Mouse (Mus musculus): Measurements from ENCODE around the gene Adgrl4. TPM values are rescaled to one million over a fixed set of nuclear protein-coding genes. Genes with fewer than 3 reads are reported as not detected.
A peak's percentile ranks its signal among the peaks of the same experiment; 100 is the strongest.

Adgrl4 gene
- polyA plus RNA-seq (2014; fragmentation: Nextera tagmentation; extraction: Ambion mirVana): 17.8 and 25.0 TPM in 2 replicates

DNA sequence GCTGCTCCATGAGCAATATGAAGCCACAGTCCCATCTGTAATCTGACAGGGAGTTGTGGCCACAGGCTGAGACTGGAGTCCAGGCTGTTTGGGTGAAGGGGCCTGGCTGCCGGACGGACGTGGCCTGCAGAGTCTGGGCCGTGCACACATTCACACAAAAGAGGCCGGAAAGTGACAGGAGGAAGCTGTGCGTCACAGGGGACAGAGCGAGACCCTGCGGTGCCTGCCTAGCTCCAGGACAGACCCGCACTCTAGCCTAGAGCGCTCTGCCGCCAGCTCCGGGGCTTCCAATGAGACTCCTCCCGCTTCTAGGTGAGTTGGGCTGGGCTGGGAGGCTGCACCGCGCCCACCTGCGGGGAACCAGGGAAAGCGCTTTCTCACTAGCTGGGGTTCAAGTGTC lies at the start of gene Adgrl4:
Gene Adgrl4 (plus strand): TSS at position 195 of the 400 bp plus-strand sequence.
- peak; percentile 91 for ATAC-seq (ENCODE audit: low FRiP score, low TSS enrichment)
- H3K9me3 ChIP-seq (ENCODE audit: control insufficient read depth, low read length): no peaks in the 10 kb centered on the region
- H3K4me2 ChIP-seq (replicated peaks; ENCODE audit: low read depth, low read length): peak within 1 kb of the TSS; percentile 52
- peak within 1 kb of the TSS; percentile 28 for H3K4me3 ChIP-seq (ENCODE audit: low read length)
- 3% methylated on average over 17 of the region's 17 CpGs for WGBS
- peak within 1 kb of the TSS; percentile 57 for H3K9ac ChIP-seq (ENCODE audit: low read depth, low read length)
- H3K27ac ChIP-seq (ENCODE audit: low read depth, low read length): no peak within 1 kb of the TSS
- no peaks in the 10 kb centered on the region for H3K27me3 ChIP-seq (ENCODE audit: control insufficient read depth, insufficient read depth, low read length)
- no peaks in the 10 kb centered on the region for H3K36me3 ChIP-seq (ENCODE audit: control insufficient read depth, insufficient read depth, low read length)
- H3K4me1 ChIP-seq (ENCODE audit: control insufficient read depth, insufficient read depth, low read length): 0 out of 2 replicates have a peak, but pooled peaks cover 5% of the 10 kb centered on the region

DNA sequence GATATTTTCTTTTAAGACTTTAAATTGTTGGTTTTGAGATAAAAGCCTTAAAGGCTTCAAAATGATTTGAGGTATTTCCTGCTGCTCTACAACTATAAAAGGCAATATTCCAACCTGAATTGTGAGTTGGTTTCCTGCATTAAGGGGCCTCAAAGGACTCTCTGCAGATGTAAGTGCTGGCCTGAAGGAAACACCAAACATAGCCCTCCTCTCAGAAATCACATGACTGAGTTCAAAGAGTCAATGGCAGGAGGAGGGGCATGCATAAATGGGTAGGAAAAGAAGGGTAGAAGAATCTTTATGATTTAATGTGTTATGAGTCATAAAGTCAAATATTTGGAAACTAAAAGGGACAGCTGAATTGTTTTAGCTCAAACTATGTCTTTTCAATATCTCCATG lies 46.8 kb upstream of the Adgrl4 start:
- Histone ChIP-seq H3K36me3 (ENCODE audit: control insufficient read depth, insufficient read depth, low read length) (no peaks in the 10 kb centered on the region), H3K4me3 (ENCODE audit: low read length) (no peak overlapping the region), H3K4me2 (replicated peaks; ENCODE audit: low read depth, low read length) (no peak overlapping the region), H3K4me1 (ENCODE audit: control insufficient read depth, insufficient read depth, low read length) (no peaks in the 10 kb centered on the region), H3K27me3 (ENCODE audit: control insufficient read depth, insufficient read depth, low read length) (no peaks in the 10 kb centered on the region), H3K27ac (ENCODE audit: low read depth, low read length) (no peak overlapping the region), H3K9me3 (ENCODE audit: control insufficient read depth, low read length) (no peaks in the 10 kb centered on the region), H3K9ac (ENCODE audit: low read depth, low read length) (no peak overlapping the region)
- ATAC-seq (ENCODE audit: low FRiP score, low TSS enrichment): no peak

DNA sequence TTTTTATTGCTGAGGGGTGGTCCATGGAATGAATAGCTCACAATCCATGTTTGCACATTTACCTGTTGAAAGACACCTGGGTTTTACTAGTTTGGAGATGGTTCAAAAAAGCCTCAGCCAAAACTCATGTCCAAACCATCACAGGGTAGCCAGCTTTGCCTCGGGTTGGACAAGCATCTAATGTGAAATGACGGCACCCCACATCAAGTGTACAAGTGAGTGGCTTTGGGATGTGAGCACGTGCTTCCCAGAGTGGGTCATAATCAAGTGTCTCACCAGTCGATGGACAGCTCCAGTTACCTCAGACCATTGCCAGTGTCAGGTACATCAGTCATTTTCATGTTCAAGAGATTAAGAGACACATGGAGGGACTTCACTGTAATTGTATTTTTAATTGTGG lies 44.8 kb upstream of the Adgrl4 start:
- H3K36me3 ChIP-seq (ENCODE audit: control insufficient read depth, insufficient read depth, low read length): no peaks in the 10 kb centered on the region
- H3K27ac ChIP-seq (ENCODE audit: low read depth, low read length): no peak overlapping the region
- 87% methylated on average over 4 of the region's 4 CpGs for WGBS
- H3K9ac ChIP-seq (ENCODE audit: low read depth, low read length): no peak overlapping the region
- no peaks in the 10 kb centered on the region for H3K9me3 ChIP-seq (ENCODE audit: control insufficient read depth, low read length)
- H3K27me3 ChIP-seq (ENCODE audit: control insufficient read depth, insufficient read depth, low read length): no peaks in the 10 kb centered on the region
- no peaks in the 10 kb centered on the region for H3K4me1 ChIP-seq (ENCODE audit: control insufficient read depth, insufficient read depth, low read length)
- no peak overlapping the region for H3K4me3 ChIP-seq (ENCODE audit: low read length)
- no peak overlapping the region for H3K4me2 ChIP-seq (replicated peaks; ENCODE audit: low read depth, low read length)
- no peak for ATAC-seq (ENCODE audit: low FRiP score, low TSS enrichment)

DNA sequence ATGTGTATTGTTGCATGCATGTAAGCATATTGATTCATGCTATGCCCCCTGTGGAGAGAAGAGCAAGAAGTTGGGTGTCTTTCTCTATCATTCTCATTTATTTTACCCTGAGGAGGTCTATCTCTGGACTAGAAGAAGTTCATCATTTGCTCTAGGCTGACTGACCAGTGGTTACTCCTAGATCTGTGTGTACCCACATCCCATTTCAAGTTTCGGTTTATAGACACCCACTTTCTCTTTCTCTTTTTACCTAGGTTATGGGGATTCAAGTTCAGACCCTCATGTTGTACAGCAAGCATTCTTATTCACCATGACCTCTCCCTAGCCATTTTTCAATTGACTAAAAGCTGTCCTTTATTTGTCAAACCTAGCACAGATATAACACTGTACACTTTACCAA lies 44.4 kb upstream of the Adgrl4 start:
- no peaks in the 10 kb centered on the region for H3K9me3 ChIP-seq (ENCODE audit: control insufficient read depth, low read length)
- no peaks in the 10 kb centered on the region for H3K27me3 ChIP-seq (ENCODE audit: control insufficient read depth, insufficient read depth, low read length)
- no peak overlapping the region for H3K27ac ChIP-seq (ENCODE audit: low read depth, low read length)
- H3K4me1 ChIP-seq (ENCODE audit: control insufficient read depth, insufficient read depth, low read length): no peaks in the 10 kb centered on the region
- no peaks in the 10 kb centered on the region for H3K36me3 ChIP-seq (ENCODE audit: control insufficient read depth, insufficient read depth, low read length)
- 95% methylated on average over 1 of the region's 1 CpGs for WGBS
- H3K4me2 ChIP-seq (replicated peaks; ENCODE audit: low read depth, low read length): no peak overlapping the region
- H3K9ac ChIP-seq (ENCODE audit: low read depth, low read length): no peak overlapping the region
- no peak for ATAC-seq (ENCODE audit: low FRiP score, low TSS enrichment)
- H3K4me3 ChIP-seq (ENCODE audit: low read length): no peak overlapping the region

DNA sequence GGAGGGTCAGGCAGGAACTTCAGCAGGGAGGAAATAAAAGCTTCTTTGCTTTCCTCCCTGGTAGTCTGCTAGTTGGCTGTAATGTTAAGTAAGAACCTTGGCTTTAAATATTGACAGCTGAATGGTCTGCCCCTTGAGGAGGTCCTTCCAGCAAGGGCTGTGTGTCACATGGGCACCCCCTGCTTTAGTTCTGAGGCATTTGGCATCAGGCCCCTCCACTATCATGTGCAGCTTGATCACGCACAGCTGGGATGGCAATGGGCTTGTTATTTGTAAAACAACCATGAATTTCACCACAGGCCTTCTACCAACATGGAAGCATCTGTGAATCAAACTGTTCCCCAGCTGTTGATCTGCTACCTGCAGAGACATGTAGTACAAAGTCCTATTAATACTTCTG lies 38.4 kb upstream of the Adgrl4 start:
- ATAC-seq (ENCODE audit: low FRiP score, low TSS enrichment): no peak
- no peak overlapping the region for H3K9ac ChIP-seq (ENCODE audit: low read depth, low read length)

DNA sequence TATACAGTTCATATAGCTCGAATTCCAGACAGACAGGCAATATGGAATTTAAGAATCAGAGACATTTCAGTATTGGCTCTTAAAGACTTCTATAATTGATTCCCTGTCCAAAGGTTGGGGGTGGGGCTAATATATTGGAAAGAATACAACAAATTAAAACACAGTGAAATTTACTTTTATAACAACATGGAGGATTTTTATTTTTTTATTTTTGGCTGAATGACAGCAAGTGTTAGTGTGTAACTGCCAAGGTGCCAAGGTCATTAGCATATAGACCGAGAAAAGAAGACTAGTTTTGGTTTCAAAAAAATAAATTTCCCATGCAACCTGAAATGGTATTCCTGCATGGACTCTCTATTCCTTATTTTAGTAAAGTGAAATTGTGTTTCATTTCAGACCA lies 26.7 kb upstream of the Adgrl4 start:
- H3K27me3 ChIP-seq (ENCODE audit: control insufficient read depth, insufficient read depth, low read length): no peaks in the 10 kb centered on the region
- H3K36me3 ChIP-seq (ENCODE audit: control insufficient read depth, insufficient read depth, low read length): no peaks in the 10 kb centered on the region
- H3K4me1 ChIP-seq (ENCODE audit: control insufficient read depth, insufficient read depth, low read length): no peaks in the 10 kb centered on the region
- H3K4me2 ChIP-seq (replicated peaks; ENCODE audit: low read depth, low read length): no peak overlapping the region
- H3K4me3 ChIP-seq (ENCODE audit: low read length): no peak overlapping the region
- H3K27ac ChIP-seq (ENCODE audit: low read depth, low read length): no peak overlapping the region
- H3K9me3 ChIP-seq (ENCODE audit: control insufficient read depth, low read length): no peaks in the 10 kb centered on the region
- 84% methylated on average over 2 of the region's 2 CpGs for WGBS
- ATAC-seq (ENCODE audit: low FRiP score, low TSS enrichment): no peak
- no peak overlapping the region for H3K9ac ChIP-seq (ENCODE audit: low read depth, low read length)

More for the DNA sequence above, 38.4 kb upstream of the Adgrl4 start:
- Histone ChIP-seq H3K27ac (ENCODE audit: low read depth, low read length) (no peak overlapping the region), H3K9me3 (ENCODE audit: control insufficient read depth, low read length) (no peaks in the 10 kb centered on the region), H3K4me2 (replicated peaks; ENCODE audit: low read depth, low read length) (no peak overlapping the region), H3K36me3 (ENCODE audit: control insufficient read depth, insufficient read depth, low read length) (no peaks in the 10 kb centered on the region), H3K4me1 (ENCODE audit: control insufficient read depth, insufficient read depth, low read length) (no peaks in the 10 kb centered on the region), H3K4me3 (ENCODE audit: low read length) (no peak overlapping the region), H3K27me3 (ENCODE audit: control insufficient read depth, insufficient read depth, low read length) (no peaks in the 10 kb centered on the region)
- WGBS: 93% methylated on average over 1 of the region's 1 CpGs

DNA sequence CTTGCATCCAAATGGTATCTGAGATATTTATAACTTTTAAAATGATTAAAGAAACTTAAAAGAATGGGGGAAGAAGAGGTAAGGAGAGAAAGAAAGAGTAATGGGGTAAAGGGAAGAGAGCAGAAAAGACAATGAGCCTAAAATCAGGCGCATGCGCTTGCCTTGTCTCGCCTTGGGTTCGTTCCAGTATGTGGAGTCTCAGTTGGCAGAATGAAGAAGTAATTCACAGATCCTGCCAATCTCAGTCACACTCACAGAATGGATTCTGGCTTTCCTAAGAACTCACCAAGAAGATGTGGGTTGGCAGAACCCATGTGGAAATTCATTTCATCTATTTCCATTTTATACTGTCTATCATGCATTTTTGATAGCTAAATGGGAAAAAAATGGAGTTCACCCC lies 26.2 kb upstream of the Adgrl4 start:
- Histone ChIP-seq H3K4me1 (ENCODE audit: control insufficient read depth, insufficient read depth, low read length) (no peaks in the 10 kb centered on the region), H3K4me2 (replicated peaks; ENCODE audit: low read depth, low read length) (no peak overlapping the region), H3K4me3 (ENCODE audit: low read length) (no peak overlapping the region), H3K9ac (ENCODE audit: low read depth, low read length) (no peak overlapping the region), H3K9me3 (ENCODE audit: control insufficient read depth, low read length) (no peaks in the 10 kb centered on the region), H3K27ac (ENCODE audit: low read depth, low read length) (no peak overlapping the region), H3K27me3 (ENCODE audit: control insufficient read depth, insufficient read depth, low read length) (no peaks in the 10 kb centered on the region), H3K36me3 (ENCODE audit: control insufficient read depth, insufficient read depth, low read length) (no peaks in the 10 kb centered on the region)
- ATAC-seq (ENCODE audit: low FRiP score, low TSS enrichment): no peak
- 95% methylated on average over 4 of the region's 4 CpGs for WGBS

DNA sequence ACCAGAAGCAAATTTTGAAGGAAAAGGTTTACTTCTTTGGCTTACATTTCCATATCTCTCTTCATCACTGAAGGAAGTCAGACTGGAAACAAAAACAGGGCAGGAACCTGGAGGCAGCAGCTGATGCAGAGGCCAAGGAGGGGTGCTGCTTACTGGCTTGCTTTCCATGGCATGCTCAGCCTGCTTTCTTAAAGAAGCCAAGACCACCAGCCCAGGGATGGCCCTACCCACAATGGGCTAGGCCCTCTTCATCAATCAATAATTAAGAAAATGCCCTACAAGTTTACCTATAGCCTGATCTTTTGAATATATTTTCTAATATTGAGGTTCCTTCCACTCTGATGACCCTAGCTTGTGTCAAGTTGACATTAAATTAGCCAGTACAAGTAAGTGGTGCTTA lies 20.8 kb upstream of the Adgrl4 start:
- H3K9ac ChIP-seq (ENCODE audit: low read depth, low read length): no peak overlapping the region
- no peak overlapping the region for H3K27ac ChIP-seq (ENCODE audit: low read depth, low read length)
- no peak for ATAC-seq (ENCODE audit: low FRiP score, low TSS enrichment)
- H3K4me3 ChIP-seq (ENCODE audit: low read length): no peak overlapping the region
- H3K4me1 ChIP-seq (ENCODE audit: control insufficient read depth, insufficient read depth, low read length): no peaks in the 10 kb centered on the region
- no peak overlapping the region for H3K4me2 ChIP-seq (replicated peaks; ENCODE audit: low read depth, low read length)
- no peaks in the 10 kb centered on the region for H3K27me3 ChIP-seq (ENCODE audit: control insufficient read depth, insufficient read depth, low read length)
- H3K9me3 ChIP-seq (ENCODE audit: control insufficient read depth, low read length): no peaks in the 10 kb centered on the region
- H3K36me3 ChIP-seq (ENCODE audit: control insufficient read depth, insufficient read depth, low read length): no peaks in the 10 kb centered on the region

DNA sequence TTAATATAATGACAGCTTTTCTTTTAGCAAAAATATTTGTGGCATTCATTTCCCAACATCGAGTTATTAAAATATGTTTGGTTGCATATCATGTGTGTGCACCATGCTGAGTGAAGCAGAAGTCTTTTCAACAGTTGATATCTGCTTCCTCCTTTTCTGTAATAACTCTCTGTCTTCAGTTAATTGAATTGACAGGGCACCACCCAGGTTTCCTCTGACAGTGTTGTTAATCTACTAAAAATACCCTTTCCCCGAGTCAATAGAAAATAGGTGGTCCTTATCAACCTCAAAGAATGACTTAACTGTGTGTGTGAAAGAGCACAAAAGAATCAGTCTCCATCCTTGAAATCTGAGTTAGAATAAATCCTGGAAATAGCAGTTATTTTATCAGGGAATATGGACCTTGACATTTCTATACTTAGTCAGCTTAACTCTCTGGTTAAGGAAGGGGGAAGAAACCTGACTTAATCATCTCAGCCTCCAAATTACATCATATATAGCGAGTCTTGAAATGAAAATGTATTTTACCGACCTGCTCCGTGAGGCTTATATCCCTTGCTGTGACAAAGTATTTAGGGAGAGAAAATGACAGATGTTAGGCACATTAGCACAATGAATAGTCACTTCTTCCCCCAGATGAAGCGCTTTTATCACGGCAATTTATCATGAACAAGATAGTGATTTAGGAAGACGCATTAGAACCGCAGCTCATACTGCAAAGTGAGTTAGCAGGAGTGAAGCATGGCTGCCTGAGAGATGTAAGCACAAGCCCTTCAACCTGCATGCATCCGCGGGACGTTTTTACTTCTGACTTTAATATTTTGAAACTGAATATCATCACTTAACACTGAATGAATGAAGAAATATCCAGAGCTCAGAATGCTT lies 19.8 kb upstream of the Adgrl4 start:
- no peak overlapping the region for H3K27ac ChIP-seq (ENCODE audit: low read depth, low read length)
- no peaks in the 10 kb centered on the region for H3K4me1 ChIP-seq (ENCODE audit: control insufficient read depth, insufficient read depth, low read length)
- no peak overlapping the region for H3K4me3 ChIP-seq (ENCODE audit: low read length)
- WGBS: 62% methylated on average over 12 of the region's 12 CpGs
- no peak overlapping the region for H3K9ac ChIP-seq (ENCODE audit: low read depth, low read length)
- ATAC-seq (ENCODE audit: low FRiP score, low TSS enrichment): no peak
- H3K36me3 ChIP-seq (ENCODE audit: control insufficient read depth, insufficient read depth, low read length): no peaks in the 10 kb centered on the region
- no peak overlapping the region for H3K4me2 ChIP-seq (replicated peaks; ENCODE audit: low read depth, low read length)
- H3K27me3 ChIP-seq (ENCODE audit: control insufficient read depth, insufficient read depth, low read length): no peaks in the 10 kb centered on the region
- H3K9me3 ChIP-seq (ENCODE audit: control insufficient read depth, low read length): no peaks in the 10 kb centered on the region

Data from kidney, embryonic 14.5 days (tissue).